ENCODE assay signal across 9 mouse cellular contexts in genomic region chr5:101669381-101669780, GRCm38 (mm10). TPM values are rescaled to one million over a fixed set of nuclear protein-coding genes. Genes with fewer than 3 reads are reported as not detected.
DNase-seq lines count a peak whose midpoint lies in the region; ATAC-seq lines count a peak whose summit lies in the region.
"Had no signal": no experiment of that assay in that cellular context is flagged by ENCODE, and none has a peak within 500 bp of the region (broad histone marks: within the 10 kb centered on the region; RNA-seq: fewer than 3 reads in every experiment).

No protein-coding gene starts in this region.

- no peak overlapping the region for H3K9ac ChIP-seq in neural tube, embryonic 11.5 days (ENCODE audit: low read length)
- H3K9ac ChIP-seq in hindbrain, embryonic 14.5 days = no peak overlapping the region
- no peak overlapping the region for H3K9ac ChIP-seq in midbrain, embryonic 14.5 days (replicated peaks; ENCODE audit: low read length)
- H3K9ac ChIP-seq: lung, embryonic 15.5 days had no signal

- peaks cover 3% of the 10 kb centered on the region; the same call in 1 of the 2 replicates for H3K4me1 ChIP-seq in neural tube, embryonic 11.5 days (ENCODE audit: control insufficient read depth, insufficient read depth, low read length)
- no peaks in the 10 kb centered on the region for H3K4me1 ChIP-seq in hindbrain, embryonic 14.5 days (replicated peaks; ENCODE audit: control insufficient read depth, insufficient read depth, low read length)
- H3K4me1 ChIP-seq in midbrain, embryonic 14.5 days (ENCODE audit: control insufficient read depth, insufficient read depth, low read length) = peaks cover 5% of the 10 kb centered on the region; the same call in 1 of the 2 replicates

- H3K27me3 ChIP-seq in neural tube, embryonic 11.5 days (ENCODE audit: control insufficient read depth, insufficient read depth, low read length) = peaks cover 60% of the 10 kb centered on the region
- peaks cover 67% of the 10 kb centered on the region for H3K27me3 ChIP-seq in hindbrain, embryonic 14.5 days (ENCODE audit: control insufficient read depth, insufficient read depth, low read length)
- H3K27me3 ChIP-seq in midbrain, embryonic 14.5 days (ENCODE audit: control insufficient read depth, insufficient read depth, low read length) = peaks cover 58% of the 10 kb centered on the region

- no peaks in the 10 kb centered on the region for H3K36me3 ChIP-seq in neural tube, embryonic 11.5 days (ENCODE audit: control insufficient read depth, insufficient read depth, low read length)
- H3K36me3 ChIP-seq in hindbrain, embryonic 14.5 days (replicated peaks; ENCODE audit: control insufficient read depth, insufficient read depth) = no peaks in the 10 kb centered on the region
- H3K36me3 ChIP-seq in midbrain, embryonic 14.5 days (ENCODE audit: control insufficient read depth, insufficient read depth, low read length) = no peaks in the 10 kb centered on the region
- H3K36me3 ChIP-seq: lung, embryonic 15.5 days had no signal

- WGBS in neural tube, embryonic 11.5 days = 2% methylated on average over 15 of the region's 15 CpGs
- WGBS in hindbrain, embryonic 14.5 days = 2% methylated on average over 15 of the region's 15 CpGs
- WGBS in midbrain, embryonic 14.5 days = 3% methylated on average over 15 of the region's 15 CpGs

- no peak overlapping the region for H3K4me2 ChIP-seq in neural tube, embryonic 11.5 days (ENCODE audit: low read depth)
- H3K4me2 ChIP-seq in hindbrain, embryonic 14.5 days (replicated peaks) = 0 out of 2 replicates have a peak overlapping the region, but pooled peaks have one; percentile 4
- no peak overlapping the region for H3K4me2 ChIP-seq in midbrain, embryonic 14.5 days (ENCODE audit: low read length)
- H3K4me2 ChIP-seq: lung, embryonic 15.5 days had no signal

- H3K9me3 ChIP-seq in neural tube, embryonic 11.5 days (ENCODE audit: control insufficient read depth, low read length) = no peaks in the 10 kb centered on the region
- H3K9me3 ChIP-seq in hindbrain, embryonic 14.5 days (ENCODE audit: control insufficient read depth, low read length) = no peaks in the 10 kb centered on the region
- no peaks in the 10 kb centered on the region for H3K9me3 ChIP-seq in midbrain, embryonic 14.5 days (ENCODE audit: control insufficient read depth, low read length)
- H3K9me3 ChIP-seq: lung, embryonic 15.5 days had no signal

- no peak overlapping the region for H3K4me3 ChIP-seq in neural tube, embryonic 11.5 days (ENCODE audit: low read depth, low read length)
- H3K4me3 ChIP-seq in hindbrain, embryonic 14.5 days (replicated peaks; ENCODE audit: low read length) = no peak overlapping the region
- H3K4me3 ChIP-seq in midbrain, embryonic 14.5 days (replicated peaks; ENCODE audit: low read depth, low read length) = no peak overlapping the region
- H3K4me3 ChIP-seq: lung, embryonic 15.5 days had no signal

- ATAC-seq in neural tube, embryonic 11.5 days (ENCODE audit: insufficient read depth, low FRiP score, low TSS enrichment) = no peak
- ATAC-seq in hindbrain, embryonic 14.5 days (ENCODE audit: low FRiP score) = 0 out of 2 replicates have a peak, but pooled peaks have one; percentile 15
- 0 out of 2 replicates have a peak, but pooled peaks have one; percentile 25 for ATAC-seq in midbrain, embryonic 14.5 days (ENCODE audit: low FRiP score, low TSS enrichment)
- ATAC-seq in activated CD4-positive, CD25-positive, alpha-beta regulatory T cell, adult 4 months = no peak

- no peak overlapping the region for H3K27ac ChIP-seq in neural tube, embryonic 11.5 days (ENCODE audit: low read depth, low read length)
- H3K27ac ChIP-seq in hindbrain, embryonic 14.5 days = no peak overlapping the region
- no peak overlapping the region for H3K27ac ChIP-seq in midbrain, embryonic 14.5 days (replicated peaks; ENCODE audit: low read depth, low read length)
- H3K27ac ChIP-seq: lung, embryonic 15.5 days had no signal

- DNase-seq in cerebellum, postnatal 10 days = peak; percentile 52 to 68
- no peak for DNase-seq in cerebellum, adult 11-12 months
- DNase-seq in neural tube, embryonic 11.5 days (ENCODE audit: low spot score) = peak; percentile 56
- DNase-seq in neural tube, embryonic 10.5 days (ENCODE audit: extremely low spot score, low spot score) = no peak
- DNase-seq in hindbrain, embryonic 14.5 days (ENCODE audit: low spot score) = peak; percentile 79
- peak; percentile 88 for DNase-seq in midbrain, embryonic 14.5 days
- no peak for DNase-seq in ovary, adult 18-20 months (ENCODE audit: low spot score)

RNA-seq across cellular contexts. Expression of gene Nkx6-1, which starts 4.6 kb away (rescaled TPM):
- 7.4 and 7.5 TPM in 2 replicates for polyA plus RNA-seq in neural tube, embryonic 11.5 days (2014; fragmentation: Nextera tagmentation; extraction: Ambion mirVana)
- 8.0 and 8.9 TPM in 2 replicates for polyA plus RNA-seq in hindbrain, embryonic 14.5 days (2014; fragmentation: Nextera tagmentation; extraction: Ambion mirVana)
- 2.8 and 3.1 TPM in 2 replicates for polyA plus RNA-seq in midbrain, embryonic 14.5 days (2014; fragmentation: Nextera tagmentation; extraction: Ambion mirVana)
- not detected for polyA plus RNA-seq in activated CD4-positive, CD25-positive, alpha-beta regulatory T cell, adult 4 months (2017; shearing (Covaris generic))

Comparison
In these comparisons a context has a peak if more than half of its experiments do, and no peak if none do; other contexts are left out.
1. DNase-seq: peak in cerebellum, postnatal 10 days (2 of 2), neural tube, embryonic 11.5 days (single experiment), hindbrain, embryonic 14.5 days (single experiment) and midbrain, embryonic 14.5 days (single experiment); none in cerebellum, adult 11-12 months (single experiment), neural tube, embryonic 10.5 days (single experiment) and ovary, adult 18-20 months (single experiment).
2. ATAC-seq: peak in hindbrain, embryonic 14.5 days (single experiment) and midbrain, embryonic 14.5 days (single experiment); none in neural tube, embryonic 11.5 days (single experiment) and activated CD4-positive, CD25-positive, alpha-beta regulatory T cell, adult 4 months (single experiment).